Mouse (Mus musculus) retina, postnatal 1 day (tissue): Measurements from ENCODE around the gene Lrrc4c.

Experiments used
- DNase-seq: peaks from one replicate; pipeline ENCODE4 v3.0.0-alpha.2; 2012

The Lrrc4c gene

DNA sequence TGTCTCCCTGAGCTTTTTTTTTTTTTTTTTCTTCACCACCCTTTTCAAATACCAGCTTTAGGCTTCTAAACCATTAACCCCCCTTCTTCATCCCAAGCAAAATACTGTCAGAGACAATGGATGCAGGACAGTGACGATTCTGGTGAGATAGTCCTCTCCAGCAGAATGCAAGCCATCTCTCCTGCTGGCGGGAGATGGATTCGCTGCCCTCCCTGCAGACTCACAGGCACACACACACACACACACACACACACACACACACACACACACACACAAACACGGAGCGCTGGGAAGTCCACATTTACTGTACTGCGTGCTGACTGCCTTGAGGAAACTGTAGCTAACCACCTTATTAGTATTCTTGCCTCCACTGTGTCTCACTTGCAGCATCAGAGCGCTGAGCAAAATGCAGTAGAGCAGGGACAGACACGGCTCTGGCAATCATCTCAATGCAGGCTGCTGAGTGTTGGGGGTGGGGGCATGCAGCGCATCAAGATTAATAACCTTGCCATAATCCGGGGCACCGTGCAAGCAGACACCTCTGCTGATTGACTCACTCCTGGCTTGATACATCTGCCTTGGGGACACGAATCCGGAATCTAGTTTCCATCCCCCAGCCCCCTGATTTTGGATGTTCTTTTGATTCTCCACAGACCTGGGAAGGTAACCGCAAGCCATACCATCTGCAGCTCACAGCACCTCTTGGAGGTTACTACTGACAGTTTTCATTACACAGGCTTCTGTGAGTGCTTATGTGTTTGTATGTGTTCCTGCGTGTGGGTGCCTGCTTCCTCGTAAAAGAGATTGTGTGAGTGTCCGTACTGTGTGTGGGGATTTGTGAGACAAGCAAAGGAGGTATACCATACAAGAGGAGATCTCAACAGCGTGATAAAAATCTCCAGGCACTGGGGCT, at the start of gene Lrrc4c:
TSS of gene Lrrc4c (plus strand) at position 783 of the 913 bp plus-strand sequence.
- DNase-seq: peak; percentile 73

DNA sequence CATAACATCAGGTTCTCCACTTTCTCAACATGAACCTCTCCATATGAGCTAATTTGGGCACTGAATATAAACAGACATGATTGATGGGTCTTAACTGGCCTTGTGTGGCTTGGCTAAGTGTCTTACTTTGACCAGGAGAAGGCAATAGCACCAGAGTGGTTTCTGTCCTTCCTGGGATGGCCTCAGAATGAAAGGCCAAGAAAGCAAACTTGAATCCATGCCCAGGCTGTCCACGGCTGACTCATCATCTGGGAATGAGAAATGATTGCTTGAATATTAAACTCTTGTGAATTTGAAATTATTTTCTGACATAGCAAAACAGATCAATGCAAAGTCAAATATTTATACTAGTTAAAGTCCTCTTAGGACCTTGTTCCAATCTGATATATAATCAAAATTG, 42.9 kb upstream of the Lrrc4c start:
- DNase-seq: no peak

DNA sequence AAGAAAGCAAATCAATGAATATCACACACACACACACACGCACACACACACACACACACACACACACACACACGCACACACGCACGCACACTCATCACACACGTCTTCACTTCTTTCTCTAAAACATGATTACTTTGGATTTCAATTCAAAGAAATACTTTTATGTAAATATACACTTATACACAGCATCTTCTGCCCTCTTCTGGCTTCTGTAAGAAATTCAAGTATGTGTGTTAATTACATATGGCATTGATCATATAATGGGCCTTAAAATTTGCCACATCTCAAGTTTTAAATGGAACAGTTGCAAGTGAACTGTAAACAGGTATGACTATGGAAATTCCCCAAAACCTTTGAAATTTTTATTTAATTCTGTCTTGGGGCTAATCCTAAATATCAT, 35.0 kb upstream of the Lrrc4c start:
- DNase-seq: no peak

DNA sequence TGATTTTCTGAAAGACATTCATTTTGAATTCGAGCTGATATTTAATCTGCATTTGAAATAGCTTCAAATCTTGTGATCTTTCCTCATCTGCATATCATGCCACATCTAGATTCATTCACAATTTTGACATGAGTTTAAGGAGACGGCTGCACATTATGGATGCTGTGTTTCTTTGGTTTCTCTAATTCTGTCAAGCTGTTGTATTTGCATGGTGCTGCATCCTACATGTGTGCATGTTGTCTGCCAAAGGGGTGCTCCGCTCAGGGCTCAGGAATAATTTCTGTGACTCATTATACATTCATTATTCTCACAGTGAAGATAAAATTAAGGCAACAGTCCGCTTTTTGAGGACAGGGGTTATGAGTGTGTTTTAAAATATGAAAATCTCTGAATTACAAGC, 30.5 kb upstream of the Lrrc4c start:
- DNase-seq: no peak

DNA sequence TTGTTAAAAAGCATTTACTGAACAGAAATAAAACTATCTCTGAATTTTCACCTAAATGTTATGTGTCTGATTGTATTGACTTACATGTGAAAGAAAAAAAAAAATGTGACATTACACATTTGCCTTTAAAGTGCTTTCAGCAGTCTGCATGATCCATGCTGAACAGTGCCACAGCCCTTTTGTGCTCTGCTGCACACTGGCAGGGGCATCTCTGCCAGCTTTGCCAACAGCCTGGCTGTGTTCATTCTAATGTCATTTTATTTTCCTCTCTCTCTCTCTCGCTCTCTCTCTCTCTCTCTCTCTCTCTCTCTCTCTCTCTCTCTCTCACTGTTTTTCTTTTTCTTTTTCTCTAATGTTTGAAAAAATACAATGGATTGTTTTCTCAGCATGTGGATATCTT, 27.4 kb upstream of the Lrrc4c start:
- no peak for DNase-seq

DNA sequence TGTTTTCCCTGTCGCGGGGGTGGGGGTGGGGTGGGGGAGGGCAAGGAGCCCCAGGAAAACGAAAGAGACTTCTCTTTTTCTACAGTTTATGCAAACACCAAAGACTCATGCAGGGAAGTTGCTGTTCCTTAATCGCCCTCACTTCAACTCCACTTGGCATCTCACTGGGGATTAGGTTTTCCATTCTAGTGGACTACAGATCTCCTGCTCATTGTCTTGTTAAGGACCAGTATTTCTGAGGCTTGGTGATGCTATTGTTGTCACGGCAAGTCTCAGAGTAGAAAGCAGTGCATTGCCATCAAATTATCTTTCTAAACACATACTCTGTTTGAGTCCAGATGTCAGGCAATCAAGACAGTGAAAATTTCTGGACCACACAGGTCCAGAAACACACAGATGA, 2.9 kb upstream of the Lrrc4c start:
- DNase-seq: no peak

DNA sequence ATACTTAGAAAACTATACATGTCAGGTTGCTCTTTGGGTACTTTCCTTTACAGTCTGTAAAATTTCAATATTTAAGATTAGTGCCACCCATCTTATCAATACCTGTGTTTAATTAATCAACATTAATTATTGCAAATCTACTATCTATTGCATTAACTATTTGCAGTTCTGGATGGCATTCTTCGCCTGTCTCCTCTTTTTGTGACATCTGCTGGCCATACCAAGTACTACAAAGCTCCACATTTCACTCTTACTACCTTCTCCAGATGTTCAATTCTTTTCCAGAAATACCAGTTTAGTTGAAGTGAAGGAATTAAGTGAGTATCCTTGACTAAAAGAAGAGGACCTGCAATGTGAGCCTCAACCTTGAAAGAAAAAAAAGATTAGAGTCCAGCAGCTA, 1.4 kb upstream of the Lrrc4c start:
- peak; percentile 27 for DNase-seq

DNA sequence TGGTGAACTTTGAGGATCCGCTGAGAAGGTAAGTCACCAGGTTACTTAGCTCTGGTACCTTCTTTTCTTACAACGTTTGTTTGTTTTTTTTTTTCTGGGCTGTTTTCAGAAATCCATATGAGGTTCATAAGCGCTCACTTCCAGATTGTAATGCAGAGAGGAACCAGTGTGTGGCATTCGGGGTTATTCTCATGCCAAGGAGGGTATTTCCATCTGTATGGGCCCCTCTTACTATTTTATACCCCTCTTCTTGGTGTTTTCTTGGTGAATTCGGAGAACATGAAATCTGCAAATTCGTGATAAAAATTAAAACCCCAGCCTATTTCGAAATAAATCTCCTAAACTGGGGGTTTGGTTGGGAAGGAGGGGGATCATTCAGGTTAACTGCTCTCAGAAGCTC, 587 bp downstream of the Lrrc4c start:
- peak; percentile 50 for DNase-seq

DNA sequence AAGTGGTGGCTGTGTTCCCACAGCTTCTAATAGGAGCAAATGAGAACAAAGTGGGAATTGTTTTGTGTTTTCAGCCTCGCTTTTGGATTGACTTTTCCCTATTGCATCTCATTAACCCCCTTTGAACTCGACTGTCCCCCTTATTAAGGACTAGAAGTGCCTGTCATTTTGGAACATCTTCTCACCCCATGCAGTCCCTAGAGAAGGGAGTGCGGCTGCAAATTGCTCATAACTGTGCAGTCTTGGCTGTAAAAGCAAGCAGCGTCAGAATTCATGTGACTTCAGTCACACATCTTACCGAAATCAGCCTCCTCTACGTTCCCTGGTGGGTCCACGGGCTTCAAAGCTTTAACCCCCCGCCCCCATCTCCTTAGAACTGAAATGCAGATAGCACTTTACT, 1.2 kb downstream of the Lrrc4c start:
- DNase-seq: peak; percentile 66

DNA sequence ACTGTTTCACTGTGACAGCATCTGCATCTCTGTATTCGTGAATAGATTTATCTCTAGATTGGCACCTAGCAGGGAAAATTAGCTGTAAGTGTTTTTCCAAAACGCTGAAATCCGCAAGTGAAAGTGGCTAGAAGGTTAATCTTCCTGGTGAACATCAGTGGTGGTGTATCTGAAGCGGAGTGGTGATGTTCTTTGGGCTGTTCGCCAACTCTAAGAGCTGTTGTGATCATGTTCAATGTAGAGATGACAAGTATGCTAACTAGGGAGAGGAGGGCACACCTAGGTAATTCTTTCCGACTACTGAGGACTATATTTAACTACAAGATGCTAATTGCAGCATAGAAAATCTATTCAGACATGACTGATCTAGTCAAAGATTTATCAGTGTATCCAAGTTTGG, 1.7 kb downstream of the Lrrc4c start:
- peak; percentile 25 for DNase-seq

DNA sequence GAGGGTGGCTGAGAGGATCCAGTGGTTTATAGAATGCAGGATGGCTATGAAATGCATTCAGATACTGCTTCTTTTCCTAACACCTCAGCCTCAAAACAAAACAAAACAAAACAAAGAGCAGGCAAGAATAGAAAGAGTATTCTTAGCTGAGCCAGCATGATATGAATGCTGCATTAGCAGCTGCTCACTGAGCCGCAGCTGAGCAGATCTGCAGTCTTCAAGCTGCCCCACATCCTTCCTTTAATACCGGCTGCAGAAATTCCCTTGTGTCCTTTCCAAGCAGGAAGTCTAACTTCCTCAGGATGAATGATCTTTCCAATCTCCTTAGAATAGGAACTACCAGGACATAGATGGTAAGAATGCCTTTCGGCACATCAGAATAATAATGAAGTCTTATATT, 16.7 kb downstream of the Lrrc4c start:
- DNase-seq: no peak

DNA sequence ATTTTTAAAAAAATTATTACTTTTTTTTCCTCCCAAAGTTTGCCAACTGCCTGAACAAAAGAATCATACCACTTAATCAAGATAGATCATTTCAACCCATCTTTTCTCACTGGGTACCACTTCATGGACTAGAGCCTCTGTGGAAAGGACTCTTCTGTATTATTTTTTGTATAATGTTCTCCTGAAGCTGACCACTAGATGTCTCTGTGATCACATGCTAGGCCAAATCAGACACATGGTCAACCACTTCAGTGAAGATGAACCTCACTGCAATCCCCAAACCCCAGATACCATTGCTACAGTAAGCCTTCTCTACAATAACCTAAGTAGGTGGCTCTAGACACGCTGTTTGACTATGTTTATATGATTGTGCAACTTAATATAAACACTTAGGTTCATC, 19.4 kb downstream of the Lrrc4c start:
- peak; percentile 53 for DNase-seq

DNA sequence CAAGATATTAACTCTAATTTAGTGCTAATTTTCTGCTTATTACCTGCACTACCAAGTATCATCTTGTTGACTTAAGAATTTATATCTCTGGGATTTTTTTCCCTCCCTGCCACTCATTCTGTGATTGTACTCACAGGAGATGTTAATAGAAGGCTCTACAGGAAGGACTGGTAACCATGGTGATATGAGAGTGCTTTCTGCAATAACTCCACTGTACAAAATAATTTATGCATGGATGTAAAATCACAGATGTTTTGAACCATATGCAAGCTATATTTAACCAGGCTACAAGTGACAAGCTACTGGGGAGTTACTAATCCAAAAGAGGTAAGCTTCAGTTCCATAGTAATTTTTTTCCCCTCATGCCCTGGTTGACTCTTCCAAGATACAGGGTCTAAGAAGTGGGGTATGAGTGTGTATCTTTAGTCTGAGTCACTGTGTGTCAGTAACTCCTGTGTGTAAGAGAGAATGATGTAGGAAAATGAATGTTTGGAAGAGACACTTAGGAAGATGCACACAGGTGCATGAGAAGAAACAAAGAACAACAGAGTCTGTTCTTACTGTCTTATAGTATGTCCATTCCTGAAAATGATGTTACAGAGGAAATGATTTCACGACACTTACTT, 83.3 kb downstream of the Lrrc4c start:
- peak; percentile 8 for DNase-seq

DNA sequence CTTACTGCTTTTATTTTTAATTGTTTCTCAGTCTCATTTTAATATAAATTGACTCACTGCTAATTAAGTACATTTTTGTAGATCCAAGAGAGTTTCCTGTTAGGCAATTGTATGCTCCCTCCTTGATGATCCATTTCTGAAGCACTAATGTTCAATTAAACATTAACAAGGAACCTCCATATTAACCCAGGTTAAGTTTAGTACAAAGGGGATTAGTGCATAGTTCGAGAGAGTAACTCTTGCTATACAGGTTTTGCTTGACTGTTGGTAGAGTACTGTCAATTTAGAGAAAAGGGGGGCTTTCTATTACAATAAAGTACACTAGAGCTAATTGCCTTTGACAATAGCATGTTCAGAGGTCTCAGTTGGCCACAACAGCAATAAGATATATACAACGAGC, 84.5 kb downstream of the Lrrc4c start:
- no peak for DNase-seq

DNA sequence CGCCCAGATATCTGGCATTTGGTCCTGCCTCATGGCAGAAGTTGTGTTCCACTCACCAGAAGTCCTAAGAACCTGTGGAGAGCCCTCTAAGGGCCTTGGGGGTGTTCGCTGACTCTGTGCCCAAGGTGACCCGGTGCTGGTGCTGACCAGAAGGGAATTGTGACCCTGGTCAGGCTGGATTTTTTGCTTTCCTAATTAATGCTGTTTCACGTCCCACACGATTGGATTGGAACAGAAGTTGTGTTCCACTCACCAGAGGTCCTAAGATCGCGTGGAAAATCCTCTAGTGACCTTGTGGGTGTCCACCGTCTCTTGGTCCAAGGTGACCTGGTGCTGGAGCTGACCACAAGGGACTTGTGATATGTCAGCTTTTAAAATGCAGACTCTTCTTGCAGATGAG, 88.9 kb downstream of the Lrrc4c start:
- DNase-seq: no peak

DNA sequence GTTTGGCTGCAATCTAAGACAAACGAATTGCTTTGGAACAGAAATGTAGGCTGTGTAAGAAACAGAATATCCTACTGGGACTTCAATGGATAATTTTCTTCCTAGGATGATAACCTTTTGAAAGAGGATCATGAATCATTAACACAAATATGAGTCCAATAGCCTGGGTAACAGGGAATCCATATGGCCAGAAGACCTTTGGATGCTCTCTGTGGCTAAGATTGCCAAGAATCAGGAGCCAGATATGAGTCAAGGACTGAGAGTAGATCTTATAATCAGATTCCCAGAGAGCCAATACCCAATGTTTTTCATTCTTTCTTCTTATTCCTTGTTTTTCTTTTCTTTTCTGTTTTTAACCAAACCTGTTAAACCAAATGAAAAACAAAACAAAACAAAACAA, 93.2 kb downstream of the Lrrc4c start:
- no peak for DNase-seq

DNA sequence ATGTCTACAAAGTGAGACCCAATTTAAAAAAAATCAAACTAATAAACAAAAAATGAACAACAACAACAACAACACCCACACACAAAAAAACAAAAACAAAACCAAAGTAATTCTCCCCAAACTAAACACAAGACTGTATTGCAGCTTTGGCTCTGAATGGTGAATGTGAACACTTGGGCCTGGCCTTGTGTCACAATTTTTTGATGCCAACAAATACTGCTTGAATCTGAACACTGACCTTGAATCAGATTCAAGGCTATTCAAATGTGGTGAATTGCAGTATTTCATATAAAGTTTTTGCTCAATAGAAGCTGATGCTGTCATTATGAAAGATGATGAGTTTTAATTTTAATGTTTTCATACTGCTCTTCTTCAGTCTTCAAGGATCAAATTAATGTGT, 143.6 kb downstream of the Lrrc4c start:
- DNase-seq: no peak

DNA sequence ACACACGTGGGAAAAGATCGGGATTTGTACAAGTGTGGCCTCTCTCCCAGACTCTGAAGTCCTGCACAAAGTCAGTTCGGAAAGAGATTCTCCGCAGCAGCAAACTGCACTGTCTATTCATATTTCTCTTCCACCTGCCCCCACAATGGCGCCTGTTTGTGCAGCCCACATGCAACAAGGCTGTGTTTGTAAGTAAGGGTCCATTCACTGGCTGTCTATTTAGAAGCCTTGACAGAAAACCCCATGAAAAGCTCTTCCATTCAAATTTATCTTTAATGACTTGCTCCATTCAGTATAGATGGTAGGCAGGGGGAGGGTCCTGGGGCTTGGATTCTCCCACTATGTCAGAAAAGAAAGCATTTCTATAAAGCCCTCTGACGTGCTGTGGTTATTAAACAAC, 157.7 kb downstream of the Lrrc4c start:
- no peak for DNase-seq

DNA sequence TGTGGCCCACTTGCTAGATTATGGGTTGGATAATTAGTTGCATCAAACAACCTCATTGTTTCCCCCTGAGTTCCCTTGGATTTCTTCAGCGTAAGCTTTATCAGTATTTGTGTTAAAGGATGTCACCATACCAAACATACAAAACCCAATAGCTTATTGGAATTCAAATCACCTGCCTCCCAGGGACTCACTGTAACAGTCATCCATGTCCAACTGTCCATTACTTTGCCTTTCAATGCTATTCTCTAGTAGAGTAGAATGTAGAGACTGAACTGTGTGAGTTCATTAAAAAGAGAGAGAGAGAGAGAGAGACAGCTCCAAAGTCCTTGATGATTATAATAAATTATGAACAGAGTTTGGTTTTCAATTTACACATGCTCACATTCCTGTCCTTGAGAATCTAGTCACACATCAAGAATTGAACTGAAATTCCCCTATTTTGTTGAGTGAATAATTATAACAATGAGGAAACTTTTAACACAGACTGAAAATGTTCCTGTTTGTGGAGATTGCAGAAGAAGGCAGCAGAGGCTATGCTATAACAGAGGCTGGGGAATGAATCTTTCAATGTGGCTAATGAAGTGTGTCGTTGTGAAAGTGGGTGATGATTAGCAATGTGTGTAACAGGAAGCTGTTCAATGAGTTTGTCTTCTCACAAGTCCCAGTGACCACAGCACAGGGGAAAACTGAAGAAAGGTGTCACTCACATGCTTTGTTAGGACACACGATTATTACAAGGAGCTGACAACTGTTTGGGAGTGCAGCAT, 181.3 kb downstream of the Lrrc4c start:
- peak; percentile 69 for DNase-seq

DNA sequence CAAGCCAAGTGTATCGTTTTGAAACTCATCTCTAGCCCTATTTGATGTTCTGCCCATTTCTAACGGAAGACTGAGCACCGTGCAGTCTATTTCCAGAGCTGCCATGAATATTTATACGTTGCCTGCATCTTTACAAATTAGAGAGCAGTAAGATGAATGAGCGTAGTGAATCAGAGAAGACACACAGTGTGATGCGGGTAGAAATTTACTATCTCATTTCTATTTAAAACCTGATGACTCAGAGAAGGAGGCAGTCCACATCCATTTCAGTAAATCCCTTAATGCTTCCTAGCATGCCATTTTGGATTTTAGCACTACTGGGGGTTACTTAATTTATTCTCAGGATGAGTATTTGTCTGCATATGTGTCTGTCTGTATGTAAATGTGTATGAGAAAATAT, 186.2 kb downstream of the Lrrc4c start:
- DNase-seq: no peak

DNA sequence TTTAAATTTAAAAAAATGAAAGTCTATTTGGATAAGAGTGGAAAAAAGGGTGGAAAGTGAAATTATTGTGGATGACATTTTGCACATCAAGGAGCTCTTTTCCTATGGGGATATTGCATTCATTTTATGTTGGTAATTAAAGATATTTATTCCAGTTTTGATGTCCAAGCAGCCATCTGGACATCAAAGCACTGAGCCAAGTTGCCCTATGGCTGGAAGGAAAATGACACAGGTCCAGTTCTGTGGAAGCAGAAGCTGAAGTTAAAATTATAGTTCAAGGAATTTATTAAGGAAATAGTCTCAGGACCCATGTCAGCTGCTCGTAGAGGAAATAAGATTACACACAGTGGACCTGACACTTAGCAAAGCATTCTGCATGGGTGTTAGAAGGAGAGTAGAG, 187.7 kb downstream of the Lrrc4c start:
- DNase-seq: no peak

DNA sequence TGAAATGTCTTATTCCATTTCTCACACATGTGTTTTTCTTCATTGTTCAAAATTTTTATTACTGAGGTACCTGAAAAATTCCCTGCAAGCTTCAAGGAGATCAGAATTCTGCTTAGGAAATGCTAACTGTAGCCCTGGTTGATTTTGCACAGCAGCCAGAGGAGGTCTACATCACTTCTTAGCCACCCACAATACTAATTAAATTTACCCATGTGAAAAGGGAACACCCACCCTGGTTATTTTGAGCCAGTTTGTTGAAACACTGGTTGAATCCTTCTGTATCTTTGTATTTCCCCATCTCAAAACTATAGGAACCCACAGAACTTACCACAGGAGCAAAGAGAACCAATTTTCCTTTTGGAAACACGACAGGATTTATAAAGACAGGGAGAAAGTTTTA, 191.0 kb downstream of the Lrrc4c start:
- no peak for DNase-seq

DNA sequence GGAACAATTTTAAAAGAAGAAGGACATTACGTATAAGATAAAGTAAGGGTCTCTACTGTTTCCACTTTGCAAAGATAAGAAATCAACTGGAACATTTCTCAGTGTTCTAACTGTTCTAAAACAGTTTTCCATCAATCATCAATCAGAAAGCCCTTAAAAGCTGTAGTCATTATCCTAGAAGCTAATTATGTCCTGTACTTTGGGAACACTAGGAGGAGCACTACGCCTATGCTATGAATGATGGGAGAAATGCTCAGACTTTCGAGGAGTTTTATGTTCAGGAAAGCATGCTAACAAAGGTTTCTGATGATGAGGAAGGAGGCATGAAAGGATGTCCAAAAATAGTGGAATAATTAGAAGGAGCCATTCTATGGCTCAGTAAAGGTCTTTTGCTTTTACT, 219.5 kb downstream of the Lrrc4c start:
- no peak for DNase-seq

DNA sequence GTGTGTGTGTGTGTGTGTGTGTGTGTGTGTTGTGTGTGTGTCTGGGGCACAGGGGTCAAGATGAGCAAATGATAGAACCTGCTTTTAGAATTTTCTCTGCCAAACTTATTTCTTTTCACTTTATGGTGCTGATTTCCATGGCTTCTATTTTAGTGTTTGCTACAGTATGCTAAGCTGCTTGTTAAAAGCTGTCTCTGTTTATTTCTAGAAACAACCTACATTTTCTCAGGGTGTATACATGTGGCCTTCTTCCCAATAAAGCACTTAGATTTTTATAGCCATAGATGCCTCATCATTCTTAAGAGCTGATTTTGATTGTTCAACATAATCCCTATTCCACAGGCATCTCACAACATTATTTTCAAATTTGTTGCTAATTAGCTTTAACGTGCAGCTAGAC, 229.2 kb downstream of the Lrrc4c start:
- no peak for DNase-seq
